Mouse (Mus musculus) heart, adult 2 months (tissue): ENCODE results near the gene Hapln1. TPM values are rescaled to one million over a fixed set of nuclear protein-coding genes. Genes with fewer than 3 reads are reported as not detected.
A peak's percentile ranks its signal among the peaks of the same experiment; 100 is the strongest.

Source experiments
- DNase-seq, 2 experiments: peaks; one replicate each; pipeline ENCODE4 v3.0.0; 2021
- H3K27ac ChIP-seq: fragments of 200-600 bp; 2 replicates; pipeline ENCODE4 v1.8.1; 2022
- H3K27me3 ChIP-seq: fragments of 200-500 bp; 2 replicates; pipeline ENCODE4 v1.6.1; 2012; ENCODE audit warnings: mild to moderate bottlenecking, low read length, inconsistent platforms, mixed read lengths; ENCODE audit not compliant: control insufficient read depth, insufficient read depth
- H3K36me3 ChIP-seq: fragments of 200-500 bp; 2 replicates; pipeline ENCODE4 v1.6.1; 2012; ENCODE audit warnings: low read length, inconsistent platforms; ENCODE audit not compliant: control insufficient read depth, insufficient read depth
- H3K4me1 ChIP-seq: fragments of 200-500 bp; 2 replicates; pipeline ENCODE4 v1.6.1; 2011; ENCODE audit warnings: low read length; ENCODE audit not compliant: control insufficient read depth, insufficient read depth
- H3K4me3 ChIP-seq: fragments of 200-600 bp; 2 replicates; pipeline ENCODE4 v1.8.1; 2022
- H3K79me2 ChIP-seq: fragments of 200-500 bp; replicated peaks from 2 replicates; pipeline ENCODE4 v1.6.1; 2012; ENCODE audit warnings: mild to moderate bottlenecking, inconsistent platforms, low read length, moderate library complexity, mixed read lengths; ENCODE audit not compliant: control insufficient read depth, insufficient read depth
- H3K9ac ChIP-seq: fragments of 200-500 bp; 2 replicates; pipeline ENCODE4 v1.6.1; 2012; ENCODE audit warnings: low read depth, mild to moderate bottlenecking, control low read depth, inconsistent platforms, low read length, mixed read lengths
- CTCF ChIP-seq: fragments of 200-600 bp; IDR thresholded peaks from 2 replicates; pipeline ENCODE4 v1.8.1; 2022; ENCODE audit warnings: antibody characterized with exemption, mild to moderate bottlenecking, moderate library complexity
- EP300 ChIP-seq: fragments of 200-500 bp; IDR thresholded peaks from 2 replicates; pipeline ENCODE4 v1.6.1; 2011; ENCODE audit warnings: low read depth, low read length, control low read depth; ENCODE audit not compliant: insufficient read depth
- POLR2A ChIP-seq: fragments of 200-500 bp; IDR thresholded peaks from 2 replicates; pipeline ENCODE4 v1.6.1; 2011; ENCODE audit warnings: mild to moderate bottlenecking, low read depth, low read length, control low read depth; ENCODE audit not compliant: insufficient read depth
- WGBS: fragments of 180-500 bp; shearing (Covaris S2); methylation state at CpG from one replicate; pipeline ENCODE4 v1.1.7; 2018; 5-methylcytosine and 5-hydroxymethylcytosine counted together
- intact Hi-C: fragments of 180-260 bp; cut with DNase I; formaldehyde crosslinking; loops from one replicate; pipeline ENCODE4 v1.15.1; 2025
- polyA plus RNA-seq: library from polyadenylated mRNA; depleted of rRNA; stranded (reverse); fragments of >200 nt; gene quantifications from 2 replicates; pipeline ENCODE4 v1.2.3, GENCODE M21; 2012
- total RNA-seq, 2 experiments: library from RNA; stranded (reverse); gene quantifications; 2 replicates each; pipeline ENCODE4 v1.2.3; 2021

Hapln1 gene
- total and polyA plus RNA-seq, 3 experiments = 0.26 to 0.30 (median 0.27) TPM

GRCm38 (mm10) chr13:89607399-89607798, 67.8 kb downstream of the Hapln1 start:
- intact Hi-C loops = no loop called here
- DNase-seq = no peak
- Histone ChIP-seq H3K9ac (no peak overlapping the region), H3K36me3 (no peaks in the 10 kb centered on the region), H3K4me3 (no peak overlapping the region), H3K4me1 (no peaks in the 10 kb centered on the region), H3K79me2 (no peaks in the 10 kb centered on the region), H3K27ac (no peak overlapping the region), H3K27me3 (no peaks in the 10 kb centered on the region)
- WGBS = 75% methylated on average over 3 of the region's 3 CpGs
- TF ChIP-seq EP300 = no peak

GRCm38 (mm10) chr13:89619064-89619463, 79.5 kb downstream of the Hapln1 start:
- Histone ChIP-seq H3K27ac (no peak overlapping the region), H3K36me3 (no peaks in the 10 kb centered on the region), H3K79me2 (no peaks in the 10 kb centered on the region), H3K9ac (no peak overlapping the region), H3K27me3 (no peaks in the 10 kb centered on the region), H3K4me3 (no peak overlapping the region), H3K4me1 (no peaks in the 10 kb centered on the region)
- DNase-seq = no peak
- WGBS = 77% methylated on average over 3 of the region's 3 CpGs
- intact Hi-C loops = no loop called here
- no peak for TF ChIP-seq POLR2A
- peak; percentile 14; the same call in 1 of the 2 replicates for TF ChIP-seq CTCF
- no peak for TF ChIP-seq EP300

DNA sequence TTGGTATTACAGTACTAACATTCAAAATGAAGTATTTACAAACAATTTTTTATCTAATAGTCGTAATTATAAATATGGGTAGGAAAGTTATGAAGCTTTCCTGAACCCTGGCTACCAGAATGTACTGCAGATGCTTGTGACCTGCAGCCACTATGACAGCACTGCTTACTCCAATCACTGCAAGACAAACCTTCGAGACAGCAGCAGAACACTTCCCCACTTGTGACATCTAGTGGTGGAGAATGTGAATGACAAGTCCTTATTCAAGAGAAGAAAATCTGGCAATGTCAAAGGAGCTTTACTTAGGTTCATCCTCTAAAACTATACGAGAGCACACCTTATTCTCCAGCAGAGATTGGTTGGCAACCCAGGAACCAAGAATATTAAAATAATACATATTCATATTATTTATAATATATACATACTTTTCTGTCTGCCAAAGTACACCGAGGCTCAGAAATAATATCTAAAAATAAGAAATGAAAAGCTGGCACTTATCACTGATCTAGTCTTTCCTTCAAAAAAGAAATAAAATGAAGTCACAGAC, 94.6 kb downstream of the Hapln1 start:
- TF ChIP-seq POLR2A = no peak
- peak; percentile 86 for TF ChIP-seq CTCF
- TF ChIP-seq EP300 = no peak
- intact Hi-C loops = loop anchor here (5.0 kb wide), 1 partner anchor 87 kb away; no protein-coding TSS in a partner anchor
- Histone ChIP-seq H3K9ac (no peak overlapping the region), H3K36me3 (no peaks in the 10 kb centered on the region), H3K4me3 (no peak overlapping the region), H3K27me3 (no peaks in the 10 kb centered on the region), H3K27ac (no peak overlapping the region), H3K4me1 (no peaks in the 10 kb centered on the region), H3K79me2 (no peaks in the 10 kb centered on the region)
- WGBS = 26% methylated on average over 4 of the region's 4 CpGs
- DNase-seq = no peak

DNA sequence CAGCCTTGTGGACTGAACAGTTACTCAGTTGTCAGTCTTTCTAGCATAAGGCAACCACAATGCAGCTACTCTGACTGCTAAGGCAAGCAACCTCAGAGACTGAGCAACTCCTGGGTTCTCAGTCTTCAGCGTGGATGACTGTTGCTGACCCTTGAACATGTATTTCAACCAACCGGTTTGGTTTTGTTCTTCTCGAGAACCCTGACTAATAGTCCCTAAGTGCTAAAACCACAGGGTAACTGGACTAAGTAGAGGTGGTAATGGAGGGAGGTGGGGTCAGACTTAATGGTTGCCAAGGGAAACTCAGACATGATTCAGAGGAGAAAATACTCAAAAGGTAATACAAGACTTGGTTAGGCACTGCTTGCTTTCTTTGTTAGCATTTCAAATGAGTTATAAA, 97.4 kb downstream of the Hapln1 start:
- WGBS = 79% methylated on average over 3 of the region's 3 CpGs
- no peak for DNase-seq
- Histone ChIP-seq H3K36me3 (no peaks in the 10 kb centered on the region), H3K27ac (no peak overlapping the region), H3K79me2 (no peaks in the 10 kb centered on the region), H3K4me3 (no peak overlapping the region), H3K27me3 (no peaks in the 10 kb centered on the region), H3K4me1 (no peaks in the 10 kb centered on the region), H3K9ac (no peak overlapping the region)
- no peak for TF ChIP-seq POLR2A
- no peak for TF ChIP-seq CTCF
- TF ChIP-seq EP300 = no peak
- intact Hi-C loops = no loop called here

DNA sequence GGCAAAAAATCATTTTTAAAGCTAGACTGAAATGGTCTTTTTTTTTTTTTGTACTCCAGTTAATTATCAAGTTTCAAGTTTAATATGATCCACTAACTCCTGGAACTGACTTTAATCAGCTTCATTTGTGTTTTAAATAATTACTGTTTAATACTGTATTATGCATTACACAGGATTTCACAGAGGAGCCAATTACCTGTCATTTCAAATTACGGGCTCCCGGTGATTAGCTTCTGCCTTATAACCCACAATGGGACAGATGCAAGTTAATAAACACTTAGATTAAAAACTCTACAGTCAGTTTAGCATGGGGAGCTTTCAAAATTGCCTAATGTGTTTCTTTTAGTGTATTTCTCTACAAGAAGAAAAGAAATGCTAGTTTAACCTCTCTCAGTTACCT, 106.0 kb downstream of the Hapln1 start:
- Histone ChIP-seq H3K79me2 (no peaks in the 10 kb centered on the region), H3K27ac (no peak overlapping the region), H3K4me3 (no peak overlapping the region), H3K27me3 (no peaks in the 10 kb centered on the region), H3K4me1 (no peaks in the 10 kb centered on the region), H3K36me3 (no peaks in the 10 kb centered on the region), H3K9ac (no peak overlapping the region)
- intact Hi-C loops = no loop called here
- WGBS = 91% methylated on average over 2 of the region's 2 CpGs
- TF ChIP-seq EP300 (no peak), CTCF (no peak), POLR2A (no peak)
- no peak for DNase-seq

DNA sequence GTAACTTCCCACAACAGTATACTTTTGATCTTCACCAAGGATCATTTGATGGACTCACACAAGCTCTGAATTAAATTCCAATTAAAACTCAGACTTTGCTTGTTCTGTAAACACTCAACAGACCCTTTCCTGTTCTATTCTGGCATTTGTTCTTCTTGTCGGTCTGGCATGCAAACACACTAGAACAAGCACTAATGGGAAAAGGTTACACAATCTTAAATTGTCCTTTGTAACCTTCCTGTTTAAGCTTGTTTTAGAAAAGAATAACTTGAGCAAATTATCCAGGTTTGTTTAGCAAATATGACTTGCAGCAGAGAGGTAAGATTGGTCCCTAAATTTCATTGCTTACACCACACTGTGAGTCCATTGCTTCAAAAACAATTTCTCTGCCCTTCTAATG, 113.2 kb downstream of the Hapln1 start:
- Histone ChIP-seq H3K9ac (no peak overlapping the region), H3K4me1 (no peaks in the 10 kb centered on the region), H3K27me3 (no peaks in the 10 kb centered on the region), H3K4me3 (no peak overlapping the region), H3K27ac (no peak overlapping the region), H3K36me3 (no peaks in the 10 kb centered on the region), H3K79me2 (no peaks in the 10 kb centered on the region)
- TF ChIP-seq EP300 = no peak
- no peak for TF ChIP-seq POLR2A
- TF ChIP-seq CTCF = no peak
- DNase-seq = no peak
- intact Hi-C loops = no loop called here
- 25% methylated on average over 1 of the region's 1 CpGs for WGBS

DNA sequence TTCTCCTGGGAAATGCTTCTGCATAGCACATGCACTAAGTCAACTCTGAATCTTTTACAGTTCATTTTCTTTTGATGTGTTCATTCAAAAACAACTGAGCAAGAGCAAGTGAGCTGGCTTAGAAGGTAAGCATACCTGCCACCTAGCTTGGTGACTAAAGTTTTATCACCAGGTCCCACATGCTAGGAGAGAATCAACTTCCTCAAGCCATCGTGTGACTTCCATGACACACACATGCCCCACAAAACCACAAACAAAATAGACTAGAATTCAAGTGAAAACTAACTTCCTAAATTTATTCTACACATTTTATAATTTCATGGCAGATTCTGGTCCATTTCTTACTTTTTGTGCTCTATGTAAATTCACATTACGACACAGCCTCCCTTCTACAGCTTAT, 113.7 kb downstream of the Hapln1 start:
- Histone ChIP-seq H3K79me2 (no peaks in the 10 kb centered on the region), H3K4me1 (no peaks in the 10 kb centered on the region), H3K27ac (no peak overlapping the region), H3K36me3 (no peaks in the 10 kb centered on the region), H3K4me3 (no peak overlapping the region), H3K27me3 (no peaks in the 10 kb centered on the region), H3K9ac (no peak overlapping the region)
- no peak for DNase-seq
- 73% methylated on average over 2 of the region's 2 CpGs for WGBS
- intact Hi-C loops = no loop called here
- TF ChIP-seq EP300 (no peak), CTCF (no peak), POLR2A (no peak)
